Mouse (Mus musculus) adrenal gland, postnatal 25 days (tissue): Measurements from ENCODE around the gene Wnt5b. TPM values are rescaled to one million over a fixed set of nuclear protein-coding genes. Genes with fewer than 3 reads are reported as not detected.

Experiments
- DNase-seq: peaks from one replicate; pipeline ENCODE4 v3.0.0; 2021; ENCODE audit warnings: mixed read lengths
- total RNA-seq: library from RNA; stranded (reverse); gene quantifications from 2 replicates; pipeline ENCODE4 v1.2.3, GENCODE M21; 2021

Wnt5b gene
- total RNA-seq, 1 experiment from 2014 or later, result 2.7 TPM

- no peak for DNase-seq
These were observed 22.7 kb downstream of the Wnt5b start for GRCm38 (mm10) chr6:119521482-119521900.

GRCm38 (mm10) chr6:119520731-119521130, 23.4 kb downstream of the Wnt5b start:
- DNase-seq, result no peak

- DNase-seq, result no peak
These were observed 30.1 kb downstream of the Wnt5b start for GRCm38 (mm10) chr6:119514085-119514484.

GRCm38 (mm10) chr6:119513452-119513851, 30.7 kb downstream of the Wnt5b start:
- DNase-seq, result no peak

- no peak for DNase-seq
These were observed 31.4 kb downstream of the Wnt5b start for GRCm38 (mm10) chr6:119512701-119513100.

GRCm38 (mm10) chr6:119509437-119510037, 34.6 kb downstream of the Wnt5b start:
- DNase-seq, result no peak

- no peak for DNase-seq
These were observed 35.3 kb downstream of the Wnt5b start for GRCm38 (mm10) chr6:119508634-119509375.

- no peak for DNase-seq
These were observed 35.9 kb downstream of the Wnt5b start for GRCm38 (mm10) chr6:119508221-119508620.

- no peak for DNase-seq
These were observed 38.5 kb downstream of the Wnt5b start for GRCm38 (mm10) chr6:119505525-119506225.

GRCm38 (mm10) chr6:119504756-119505155, 39.4 kb downstream of the Wnt5b start:
- DNase-seq, result no peak

- DNase-seq, result no peak
These were observed 42.1 kb downstream of the Wnt5b start for GRCm38 (mm10) chr6:119502031-119502430.

- DNase-seq, result no peak
These were observed 44.1 kb downstream of the Wnt5b start for GRCm38 (mm10) chr6:119500086-119500485.

- peak; percentile 46 for DNase-seq
These were observed 44.9 kb downstream of the Wnt5b start for GRCm38 (mm10) chr6:119499271-119499670.

- DNase-seq, result no peak
These were observed 51.5 kb downstream of the Wnt5b start for GRCm38 (mm10) chr6:119492630-119493014.

- DNase-seq, result no peak
These were observed 52.0 kb downstream of the Wnt5b start for GRCm38 (mm10) chr6:119491997-119492629.

GRCm38 (mm10) chr6:119491006-119491405, 53.1 kb downstream of the Wnt5b start:
- no peak for DNase-seq

GRCm38 (mm10) chr6:119490549-119490948, 53.6 kb downstream of the Wnt5b start:
- no peak for DNase-seq

GRCm38 (mm10) chr6:119489765-119490164, 54.4 kb downstream of the Wnt5b start:
- DNase-seq, result no peak

- DNase-seq, result no peak
These were observed 56.5 kb downstream of the Wnt5b start for GRCm38 (mm10) chr6:119487619-119488018.

GRCm38 (mm10) chr6:119487085-119487458, 57.1 kb downstream of the Wnt5b start:
- no peak for DNase-seq

- DNase-seq, result no peak
These were observed 57.6 kb downstream of the Wnt5b start for GRCm38 (mm10) chr6:119486381-119487084.

GRCm38 (mm10) chr6:119485486-119485885, 58.7 kb downstream of the Wnt5b start:
- no peak for DNase-seq
